25 mouse cellular contexts compared by ENCODE assay signal in genomic region chr3:86605775-86606174, GRCm38 (mm10). TPM values are rescaled to one million over a fixed set of nuclear protein-coding genes. Genes with fewer than 3 reads are reported as not detected.
DNase-seq lines count a peak whose midpoint lies in the region; ATAC-seq and TF ChIP-seq lines count a peak whose summit lies in the region.
"Had no signal": no experiment of that assay in that cellular context is flagged by ENCODE, and none has a peak within 500 bp of the region (broad histone marks: within the 10 kb centered on the region; RNA-seq: fewer than 3 reads in every experiment).

No protein-coding gene starts in this region.

- DNase-seq in embryonic facial prominence, embryonic 11.5 days (ENCODE audit: low spot score), result peak; percentile 50
- DNase-seq in embryonic facial prominence, embryonic 10.5 days (ENCODE audit: low spot score), result no peak
- no peak for DNase-seq in G1E (ENCODE audit: low spot score)
- peak; percentile 51 for DNase-seq in MN1 (ENCODE audit: low spot score)
- peak; percentile 20 for DNase-seq in Muller cell, postnatal 12 days (ENCODE audit: inconsistent ontology term)
- no peak for DNase-seq in thymus, adult 18-20 months
- no peak for DNase-seq in retina, embryonic 14.5 days (ENCODE audit: low spot score)
- DNase-seq: adrenal gland, adult 2 months; adrenal gland, adult 8-10 months; adrenal gland, postnatal 10 days; adrenal gland, postnatal 14 days; adrenal gland, postnatal 25 days; adrenal gland, postnatal 36 days; B cell, adult 2 months; cerebellum, adult 11 months; cerebellum, adult 11-12 months; cerebellum, adult 18-20 months; cerebellum, adult 2 months; cerebellum, adult 8-10 months had no signal

- no peaks in the 10 kb centered on the region for H3K9me3 ChIP-seq in embryonic facial prominence, embryonic 11.5 days (replicated peaks; ENCODE audit: control insufficient read depth, low read length)
- H3K9me3 ChIP-seq in embryonic facial prominence, embryonic 10.5 days, result no peaks in the 10 kb centered on the region
- H3K9me3 ChIP-seq in G1E (replicated peaks), result no peaks in the 10 kb centered on the region
- H3K9me3 ChIP-seq in hindbrain, embryonic 16.5 days (ENCODE audit: control insufficient read depth, low read length), result no peaks in the 10 kb centered on the region

- H3K27me3 ChIP-seq in embryonic facial prominence, embryonic 11.5 days (ENCODE audit: control insufficient read depth, insufficient read depth, low read length), result no peaks in the 10 kb centered on the region
- no peaks in the 10 kb centered on the region for H3K27me3 ChIP-seq in embryonic facial prominence, embryonic 10.5 days (replicated peaks; ENCODE audit: low read depth, poor library complexity, severe bottlenecking)
- H3K27me3 ChIP-seq in G1E (ENCODE audit: insufficient read depth, low read length), result no peaks in the 10 kb centered on the region
- H3K27me3 ChIP-seq in hindbrain, embryonic 16.5 days (replicated peaks; ENCODE audit: control insufficient read depth, insufficient read depth, low read length), result no peaks in the 10 kb centered on the region
- H3K27me3 ChIP-seq: CH12.LX, Patski had no signal

- no peak for ATAC-seq in embryonic facial prominence, embryonic 11.5 days (replicated peaks; ENCODE audit: insufficient number of reproducible peaks, low FRiP score, low TSS enrichment, low read depth)
- ATAC-seq in G1E (ENCODE audit: extremely low read depth, insufficient number of reproducible peaks, low FRiP score, poor library complexity, severe bottlenecking), result peak; percentile 67
- ATAC-seq in hindbrain, embryonic 16.5 days, result no peak
- ATAC-seq: activated CD4-positive, CD25-positive, alpha-beta regulatory T cell, adult 4 months; CD4-positive, CD25-positive, alpha-beta regulatory T cell, adult 4 months; Patski had no signal

- 62% methylated on average over 8 of the region's 8 CpGs for WGBS in embryonic facial prominence, embryonic 11.5 days
- 70% methylated on average over 8 of the region's 8 CpGs for WGBS in embryonic facial prominence, embryonic 10.5 days
- WGBS in hindbrain, embryonic 16.5 days, result 84% methylated on average over 8 of the region's 8 CpGs

- H3K27ac ChIP-seq in embryonic facial prominence, embryonic 11.5 days (replicated peaks; ENCODE audit: low read depth, low read length), result no peak overlapping the region
- H3K27ac ChIP-seq in embryonic facial prominence, embryonic 10.5 days (replicated peaks), result no peak overlapping the region
- H3K27ac ChIP-seq in hindbrain, embryonic 16.5 days (ENCODE audit: low read depth, low read length), result no peak overlapping the region

- no peaks in the 10 kb centered on the region for H3K4me1 ChIP-seq in embryonic facial prominence, embryonic 11.5 days (ENCODE audit: control insufficient read depth, insufficient read depth, low read length)
- H3K4me1 ChIP-seq in embryonic facial prominence, embryonic 10.5 days, result no peaks in the 10 kb centered on the region
- peaks cover 21% of the 10 kb centered on the region for H3K4me1 ChIP-seq in G1E (ENCODE audit: insufficient read depth, low read depth, low read length)
- no peaks in the 10 kb centered on the region for H3K4me1 ChIP-seq in hindbrain, embryonic 16.5 days (ENCODE audit: control insufficient read depth, insufficient read depth, low read depth, low read length)

- TF ChIP-seq CTCF in G1E (IDR thresholded peaks at IDR 0.05; ENCODE audit: low read depth, low read length), result no peak

- no peak overlapping the region for H3K4me2 ChIP-seq in embryonic facial prominence, embryonic 11.5 days (ENCODE audit: low read depth, low read length)
- H3K4me2 ChIP-seq in hindbrain, embryonic 16.5 days (ENCODE audit: low read length), result no peak overlapping the region

- no peaks in the 10 kb centered on the region for H3K36me3 ChIP-seq in embryonic facial prominence, embryonic 11.5 days (replicated peaks; ENCODE audit: control insufficient read depth, insufficient read depth, low read depth, low read length)
- no peaks in the 10 kb centered on the region for H3K36me3 ChIP-seq in embryonic facial prominence, embryonic 10.5 days (replicated peaks)
- no peaks in the 10 kb centered on the region for H3K36me3 ChIP-seq in G1E (replicated peaks)
- H3K36me3 ChIP-seq in hindbrain, embryonic 16.5 days (ENCODE audit: control insufficient read depth, insufficient read depth, low read length), result no peaks in the 10 kb centered on the region

- H3K4me3 ChIP-seq in embryonic facial prominence, embryonic 11.5 days (ENCODE audit: low read depth, low read length), result no peak overlapping the region
- H3K4me3 ChIP-seq in embryonic facial prominence, embryonic 10.5 days, result no peak overlapping the region
- H3K4me3 ChIP-seq in G1E (ENCODE audit: low read depth, low read length), result no peak overlapping the region; the same call in 1 of the 2 replicates
- H3K4me3 ChIP-seq in hindbrain, embryonic 16.5 days (ENCODE audit: low read length), result no peak overlapping the region

- no peak overlapping the region for H3K9ac ChIP-seq in embryonic facial prominence, embryonic 11.5 days (replicated peaks; ENCODE audit: low read length)
- no peak overlapping the region for H3K9ac ChIP-seq in hindbrain, embryonic 16.5 days (ENCODE audit: low read depth, low read length)

RNA-seq across cellular contexts. Expression of gene Mab21l2, which starts 57.3 kb away (rescaled TPM):
- polyA plus RNA-seq in embryonic facial prominence, embryonic 11.5 days (2014; fragmentation: Nextera tagmentation; extraction: Ambion mirVana), result 156 and 171 TPM in 2 replicates
- 116 and 134 TPM in 2 replicates for polyA plus RNA-seq in embryonic facial prominence, embryonic 10.5 days (2016; fragmentation: Nextera tagmentation; extraction: Ambion mirVana)
- total RNA-seq in G1E (2014; fragmentation: Nextera tagmentation) (1.3 and 1.7 TPM in 2 replicates), G1E (2017) (0.05 and 0.12 TPM in 2 replicates)
- polyA plus RNA-seq in G1E (2012), result 0.33 and 0.43 TPM in 2 replicates
- 190 and 200 TPM in 2 replicates for polyA plus RNA-seq in hindbrain, embryonic 16.5 days (2015; fragmentation: Nextera tagmentation; extraction: Ambion mirVana)
- total RNA-seq: MEL had no signal
- polyA plus RNA-seq: Patski had no signal

Comparison
In these comparisons a context has a peak if more than half of its experiments do, and no peak if none do; other contexts are left out.
1. DNase-seq: peak in embryonic facial prominence, embryonic 11.5 days (single experiment), MN1 (single experiment) and Muller cell, postnatal 12 days (single experiment); none in embryonic facial prominence, embryonic 10.5 days (single experiment), G1E (single experiment), thymus, adult 18-20 months (0 of 2) and retina, embryonic 14.5 days (single experiment).
2. RNA of gene Mab21l2, which starts 57.3 kb away (polyA plus RNA-seq): 190 to 200 TPM in hindbrain, embryonic 16.5 days, 156 to 171 TPM in embryonic facial prominence, embryonic 11.5 days and 116 to 134 TPM in embryonic facial prominence, embryonic 10.5 days; 0.33 to 0.43 TPM in G1E; every median in the first group is over 10 times any median in the second.